Mouse (Mus musculus): ENCODE measurements around the gene Ttc12. TPM values are rescaled to one million over a fixed set of nuclear protein-coding genes. Genes with fewer than 3 reads are reported as not detected.

Gene Ttc12
- polyA plus RNA-seq, 2 experiments = 0.18 to 0.19 TPM

GRCm38 (mm10) chr9:49531257-49531656 is 45.2 kb upstream of the Ttc12 start:
- Histone ChIP-seq H3K4me1 (replicated peaks; ENCODE audit: control insufficient read depth in 2 of 2, insufficient read depth in 2 of 2, low read length in 1 of 2) (no peaks in the 10 kb centered on the region), H3K4me3 (ENCODE audit: insufficient read depth in 1 of 2, low read depth in 2 of 2, low read length in 2 of 2) (no peak overlapping the region), H3K4me2 (ENCODE audit: low read depth) (no peak overlapping the region), H3K9me3 (ENCODE audit: control insufficient read depth, low read length) (no peaks in the 10 kb centered on the region), H3K27me3 (ENCODE audit: control insufficient read depth, insufficient read depth, low read length) (no peaks in the 10 kb centered on the region), H3K27ac (no peak overlapping the region), H3K36me3 (replicated peaks; ENCODE audit: control insufficient read depth, insufficient read depth, low read depth) (no peaks in the 10 kb centered on the region), H3K9ac (replicated peaks) (no peak overlapping the region)
- ATAC-seq (ENCODE audit: insufficient read depth) = no peak
- no peak for DNase-seq (ENCODE audit: low read depth in 3 of 3, low spot score in 3 of 3)
- TF ChIP-seq CTCF (IDR thresholded peaks at IDR 0.05; ENCODE audit: low read depth) (no peak), EP300 (IDR thresholded peaks at IDR 0.05; ENCODE audit: low read depth) (no peak)
- 35% methylated on average over 7 of the region's 7 CpGs for WGBS (ENCODE audit: insufficient replicate concordance)

GRCm38 (mm10) chr9:49530739-49531138 is 44.7 kb upstream of the Ttc12 start:
- H3K9ac ChIP-seq (replicated peaks) = no peak overlapping the region; the same call in 1 of the 2 replicates
- no peak overlapping the region for H3K4me2 ChIP-seq (ENCODE audit: low read depth)
- H3K4me3 ChIP-seq (ENCODE audit: insufficient read depth in 1 of 2, low read depth in 2 of 2, low read length in 2 of 2) = no peak overlapping the region
- no peaks in the 10 kb centered on the region for H3K36me3 ChIP-seq (replicated peaks; ENCODE audit: control insufficient read depth, insufficient read depth, low read depth)
- no peak overlapping the region for H3K27ac ChIP-seq
- TF ChIP-seq CTCF (IDR thresholded peaks at IDR 0.05; ENCODE audit: low read depth) (no peak), EP300 (IDR thresholded peaks at IDR 0.05; ENCODE audit: low read depth) (no peak)
- no peaks in the 10 kb centered on the region for H3K9me3 ChIP-seq (ENCODE audit: control insufficient read depth, low read length)
- 41% methylated on average over 4 of the region's 4 CpGs for WGBS (ENCODE audit: insufficient replicate concordance)
- no peaks in the 10 kb centered on the region for H3K4me1 ChIP-seq (replicated peaks; ENCODE audit: control insufficient read depth in 2 of 2, insufficient read depth in 2 of 2, low read length in 1 of 2)
- DNase-seq (ENCODE audit: low read depth in 3 of 3, low spot score in 3 of 3) = no peak
- H3K27me3 ChIP-seq (ENCODE audit: control insufficient read depth, insufficient read depth, low read length) = no peaks in the 10 kb centered on the region
- no peak for ATAC-seq (ENCODE audit: insufficient read depth)

- WGBS (ENCODE audit: insufficient replicate concordance) = 52% methylated on average over 8 of the region's 8 CpGs
- H3K4me3 ChIP-seq (ENCODE audit: insufficient read depth in 1 of 2, low read depth in 2 of 2, low read length in 2 of 2) = no peak overlapping the region
- DNase-seq (ENCODE audit: low read depth in 3 of 3, low spot score in 3 of 3) = no peak
Observed at GRCm38 (mm10) chr9:49529366-49529959, 43.4 kb upstream of the Ttc12 start.

GRCm38 (mm10) chr9:49528943-49529342 is 42.9 kb upstream of the Ttc12 start:
- H3K36me3 ChIP-seq (replicated peaks; ENCODE audit: control insufficient read depth, insufficient read depth, low read depth) = no peaks in the 10 kb centered on the region
- no peaks in the 10 kb centered on the region for H3K9me3 ChIP-seq (ENCODE audit: control insufficient read depth, low read length)
- H3K4me3 ChIP-seq (ENCODE audit: insufficient read depth in 1 of 2, low read depth in 2 of 2, low read length in 2 of 2) = no peak overlapping the region
- DNase-seq (ENCODE audit: low read depth in 3 of 3, low spot score in 3 of 3) (no peak), ATAC-seq (ENCODE audit: insufficient read depth) (no peak)
- no peaks in the 10 kb centered on the region for H3K27me3 ChIP-seq (ENCODE audit: control insufficient read depth, insufficient read depth, low read length)
- 40% methylated on average over 10 of the region's 10 CpGs for WGBS (ENCODE audit: insufficient replicate concordance)
- peak; percentile 48 for TF ChIP-seq CTCF (IDR thresholded peaks at IDR 0.05; ENCODE audit: low read depth)
- no peak for TF ChIP-seq EP300 (IDR thresholded peaks at IDR 0.05; ENCODE audit: low read depth)
- no peak overlapping the region for H3K4me2 ChIP-seq (ENCODE audit: low read depth)
- no peak overlapping the region for H3K27ac ChIP-seq
- no peak overlapping the region for H3K9ac ChIP-seq (replicated peaks)
- H3K4me1 ChIP-seq (replicated peaks; ENCODE audit: control insufficient read depth in 2 of 2, insufficient read depth in 2 of 2, low read length in 1 of 2) = no peaks in the 10 kb centered on the region

More at GRCm38 (mm10) chr9:49529366-49529959, 43.4 kb upstream of the Ttc12 start:
- Histone ChIP-seq H3K9me3 (ENCODE audit: control insufficient read depth, low read length) (no peaks in the 10 kb centered on the region), H3K27me3 (ENCODE audit: control insufficient read depth, insufficient read depth, low read length) (no peaks in the 10 kb centered on the region), H3K9ac (replicated peaks) (no peak overlapping the region), H3K4me1 (replicated peaks; ENCODE audit: control insufficient read depth in 2 of 2, insufficient read depth in 2 of 2, low read length in 1 of 2) (no peaks in the 10 kb centered on the region), H3K4me2 (ENCODE audit: low read depth) (no peak overlapping the region), H3K27ac (no peak overlapping the region), H3K36me3 (replicated peaks; ENCODE audit: control insufficient read depth, insufficient read depth, low read depth) (no peaks in the 10 kb centered on the region)
- TF ChIP-seq EP300 (IDR thresholded peaks at IDR 0.05; ENCODE audit: low read depth) = no peak
- TF ChIP-seq CTCF (IDR thresholded peaks at IDR 0.05; ENCODE audit: low read depth) = no peak
- ATAC-seq (ENCODE audit: insufficient read depth) = no peak

GRCm38 (mm10) chr9:49528026-49528425 is 42.0 kb upstream of the Ttc12 start:
- H3K27me3 ChIP-seq (ENCODE audit: control insufficient read depth, insufficient read depth, low read length) = no peaks in the 10 kb centered on the region
- no peak for DNase-seq (ENCODE audit: low read depth in 3 of 3, low spot score in 3 of 3)
- WGBS (ENCODE audit: insufficient replicate concordance) = 59% methylated on average over 5 of the region's 5 CpGs
- H3K4me2 ChIP-seq (ENCODE audit: low read depth) = no peak overlapping the region
- H3K27ac ChIP-seq = no peak overlapping the region
- TF ChIP-seq EP300 (IDR thresholded peaks at IDR 0.05; ENCODE audit: low read depth) (no peak), CTCF (IDR thresholded peaks at IDR 0.05; ENCODE audit: low read depth) (no peak)
- H3K9ac ChIP-seq (replicated peaks) = no peak overlapping the region
- no peaks in the 10 kb centered on the region for H3K4me1 ChIP-seq (replicated peaks; ENCODE audit: control insufficient read depth in 2 of 2, insufficient read depth in 2 of 2, low read length in 1 of 2)
- no peaks in the 10 kb centered on the region for H3K9me3 ChIP-seq (ENCODE audit: control insufficient read depth, low read length)
- no peaks in the 10 kb centered on the region for H3K36me3 ChIP-seq (replicated peaks; ENCODE audit: control insufficient read depth, insufficient read depth, low read depth)
- no peak overlapping the region for H3K4me3 ChIP-seq (ENCODE audit: insufficient read depth in 1 of 2, low read depth in 2 of 2, low read length in 2 of 2)
- ATAC-seq (ENCODE audit: insufficient read depth) = no peak

Measured in liver, embryonic 14.5 days (tissue).